Mouse (Mus musculus): ENCODE data around the gene Gria4. TPM values are rescaled to one million over a fixed set of nuclear protein-coding genes. Genes with fewer than 3 reads are reported as not detected.

The Gria4 gene
- total and polyA plus RNA-seq, 2 experiments: 0.02 to 0.09 TPM

DNA sequence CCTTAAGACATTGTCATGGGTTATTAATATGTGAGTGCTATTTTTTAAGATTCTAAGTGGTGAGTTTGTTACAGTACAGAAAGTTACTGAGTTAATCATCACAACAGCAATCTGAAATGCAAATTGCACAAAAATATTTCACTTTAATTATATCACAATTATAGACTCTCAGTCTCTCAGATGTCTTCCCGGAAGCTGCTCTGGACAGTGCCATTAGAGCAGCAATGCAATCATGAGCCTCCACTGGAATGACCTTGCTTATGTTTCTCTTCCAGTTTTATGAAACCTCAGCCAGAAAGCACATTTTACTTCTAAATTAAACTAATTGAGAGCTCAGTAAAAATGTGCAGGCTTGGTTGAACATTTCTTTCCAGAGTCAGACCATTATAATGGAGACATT lies 116.9 kb downstream of the Gria4 start:
- Histone ChIP-seq H3K4me1 (ENCODE audit: control insufficient read depth, insufficient read depth, low read length) (no peaks in the 10 kb centered on the region), H3K36me3 (ENCODE audit: control insufficient read depth, insufficient read depth, low read length) (no peaks in the 10 kb centered on the region), H3K4me3 (ENCODE audit: insufficient read depth, low read depth, low read length) (no peak overlapping the region), H3K79me2 (ENCODE audit: control insufficient read depth, insufficient read depth, low read length) (no peaks in the 10 kb centered on the region), H3K27ac (replicated peaks; ENCODE audit: insufficient read depth, low read depth, low read length) (no peak overlapping the region), H3K9ac (ENCODE audit: low read depth, low read length) (no peak overlapping the region), H3K27me3 (ENCODE audit: control insufficient read depth, insufficient read depth, low read length) (no peaks in the 10 kb centered on the region)
- DNase-seq (ENCODE audit: extremely low read depth, low read depth, low spot score): peak; percentile 3
- TF ChIP-seq POLR2A (IDR thresholded peaks at IDR 0.05; ENCODE audit: extremely low read depth, insufficient read depth, low read length): no peak
- no peak for TF ChIP-seq CTCF (IDR thresholded peaks at IDR 0.05; ENCODE audit: low read depth, low read length)
- 92% methylated on average over 1 of the region's 1 CpGs for WGBS

DNA sequence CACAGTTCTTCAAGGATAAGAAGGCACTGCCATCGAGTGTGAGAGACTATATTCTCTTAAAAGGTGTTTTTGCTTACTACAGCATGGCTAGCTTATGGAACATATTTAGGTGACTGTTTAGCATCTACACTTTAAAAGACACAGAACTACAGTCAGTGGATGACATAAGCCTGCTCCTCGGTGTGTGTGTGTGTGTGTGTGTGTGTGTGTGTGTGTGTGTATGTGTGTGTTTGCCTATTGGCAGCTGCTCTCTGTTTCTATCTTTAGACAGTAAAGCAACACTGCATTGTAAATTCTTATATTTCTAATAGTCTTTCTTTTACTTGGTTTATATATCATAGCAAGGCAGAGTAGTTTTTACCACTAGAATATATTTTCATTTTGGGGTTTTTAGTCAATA lies 130.3 kb downstream of the Gria4 start:
- Histone ChIP-seq H3K27ac (replicated peaks; ENCODE audit: insufficient read depth, low read depth, low read length) (no peak overlapping the region), H3K27me3 (ENCODE audit: control insufficient read depth, insufficient read depth, low read length) (no peaks in the 10 kb centered on the region), H3K9ac (ENCODE audit: low read depth, low read length) (no peak overlapping the region), H3K79me2 (ENCODE audit: control insufficient read depth, insufficient read depth, low read length) (no peaks in the 10 kb centered on the region), H3K4me3 (ENCODE audit: insufficient read depth, low read depth, low read length) (no peak overlapping the region), H3K36me3 (ENCODE audit: control insufficient read depth, insufficient read depth, low read length) (no peaks in the 10 kb centered on the region), H3K4me1 (ENCODE audit: control insufficient read depth, insufficient read depth, low read length) (no peaks in the 10 kb centered on the region)
- no peak for TF ChIP-seq POLR2A (IDR thresholded peaks at IDR 0.05; ENCODE audit: extremely low read depth, insufficient read depth, low read length)
- TF ChIP-seq CTCF (IDR thresholded peaks at IDR 0.05; ENCODE audit: low read depth, low read length): no peak
- DNase-seq (ENCODE audit: extremely low read depth, low read depth, low spot score): no peak
- 39% methylated on average over 2 of the region's 2 CpGs for WGBS

DNA sequence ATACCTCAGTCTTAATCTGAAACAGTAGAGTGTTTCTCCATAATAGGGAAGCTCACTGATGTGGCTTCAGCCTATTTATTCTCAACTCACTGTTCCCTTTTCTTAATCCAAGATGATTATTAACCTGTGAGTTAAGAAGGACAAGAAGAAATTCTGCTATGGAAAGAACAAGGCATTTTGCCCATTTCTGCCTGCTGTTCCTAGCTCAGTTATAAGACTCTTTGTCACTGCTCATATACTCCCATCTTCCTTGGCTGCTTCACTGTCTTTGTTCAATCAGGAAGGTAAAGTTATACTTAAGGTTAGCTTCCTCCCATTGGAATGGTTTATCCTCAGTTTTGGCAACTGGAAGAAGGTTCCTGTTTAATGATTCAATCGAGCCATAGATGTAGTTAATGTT lies 133.6 kb downstream of the Gria4 start:
- DNase-seq (ENCODE audit: extremely low read depth, low read depth, low spot score): no peak
- Histone ChIP-seq H3K4me3 (ENCODE audit: insufficient read depth, low read depth, low read length) (no peak overlapping the region), H3K27me3 (ENCODE audit: control insufficient read depth, insufficient read depth, low read length) (no peaks in the 10 kb centered on the region), H3K9ac (ENCODE audit: low read depth, low read length) (no peak overlapping the region), H3K36me3 (ENCODE audit: control insufficient read depth, insufficient read depth, low read length) (no peaks in the 10 kb centered on the region), H3K79me2 (ENCODE audit: control insufficient read depth, insufficient read depth, low read length) (no peaks in the 10 kb centered on the region), H3K27ac (replicated peaks; ENCODE audit: insufficient read depth, low read depth, low read length) (no peak overlapping the region), H3K4me1 (ENCODE audit: control insufficient read depth, insufficient read depth, low read length) (no peaks in the 10 kb centered on the region)
- TF ChIP-seq CTCF (IDR thresholded peaks at IDR 0.05; ENCODE audit: low read depth, low read length) (no peak), POLR2A (IDR thresholded peaks at IDR 0.05; ENCODE audit: extremely low read depth, insufficient read depth, low read length) (no peak)
- 56% methylated on average over 1 of the region's 1 CpGs for WGBS

DNA sequence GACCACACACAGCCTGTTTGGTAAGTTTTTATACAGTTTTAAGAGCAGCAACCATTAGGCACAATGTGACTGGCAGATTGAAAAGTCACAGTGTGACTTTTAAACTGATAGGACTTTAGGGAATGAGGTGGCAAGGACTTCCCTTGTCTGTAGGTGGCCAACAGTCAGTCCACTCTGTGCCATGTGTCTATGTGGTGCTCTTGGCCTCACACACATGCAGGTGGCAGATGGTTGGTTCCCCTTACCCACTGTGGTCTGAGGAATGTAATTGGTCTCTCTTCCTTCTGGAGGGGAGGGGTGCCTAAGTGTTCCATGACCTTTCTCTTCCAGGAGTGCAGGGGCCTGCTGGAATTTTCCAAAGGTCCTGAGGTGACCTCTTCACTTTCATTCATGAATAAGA lies 137.1 kb downstream of the Gria4 start:
- Histone ChIP-seq H3K9ac (ENCODE audit: low read depth, low read length) (no peak overlapping the region), H3K27ac (replicated peaks; ENCODE audit: insufficient read depth, low read depth, low read length) (no peak overlapping the region), H3K4me3 (ENCODE audit: insufficient read depth, low read depth, low read length) (no peak overlapping the region), H3K79me2 (ENCODE audit: control insufficient read depth, insufficient read depth, low read length) (no peaks in the 10 kb centered on the region), H3K36me3 (ENCODE audit: control insufficient read depth, insufficient read depth, low read length) (no peaks in the 10 kb centered on the region), H3K27me3 (ENCODE audit: control insufficient read depth, insufficient read depth, low read length) (no peaks in the 10 kb centered on the region), H3K4me1 (ENCODE audit: control insufficient read depth, insufficient read depth, low read length) (no peaks in the 10 kb centered on the region)
- TF ChIP-seq POLR2A (IDR thresholded peaks at IDR 0.05; ENCODE audit: extremely low read depth, insufficient read depth, low read length): no peak
- no peak for TF ChIP-seq CTCF (IDR thresholded peaks at IDR 0.05; ENCODE audit: low read depth, low read length)
- DNase-seq (ENCODE audit: extremely low read depth, low read depth, low spot score): no peak

DNA sequence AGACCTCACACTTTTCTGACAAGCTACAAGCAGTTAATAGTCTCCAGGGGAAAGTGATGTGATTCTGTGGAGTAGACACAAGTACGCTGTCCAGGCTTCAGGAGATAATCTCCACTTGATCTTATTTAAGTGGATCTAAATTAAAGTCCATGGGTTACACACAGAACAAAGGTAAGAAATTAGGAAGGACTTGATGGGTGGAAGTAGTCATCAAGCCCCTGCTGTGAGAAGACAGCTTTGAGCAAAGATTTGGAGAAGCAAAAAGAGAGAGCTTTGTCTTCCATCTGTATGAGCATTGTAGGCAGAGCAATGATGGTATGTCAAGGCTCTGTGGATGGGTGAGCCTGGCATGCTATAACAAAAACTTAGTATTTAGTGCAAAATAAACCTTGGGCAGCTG lies 141.7 kb downstream of the Gria4 start:
- Histone ChIP-seq H3K79me2 (ENCODE audit: control insufficient read depth, insufficient read depth, low read length) (no peaks in the 10 kb centered on the region), H3K27me3 (ENCODE audit: control insufficient read depth, insufficient read depth, low read length) (no peaks in the 10 kb centered on the region), H3K4me1 (ENCODE audit: control insufficient read depth, insufficient read depth, low read length) (no peaks in the 10 kb centered on the region), H3K9ac (ENCODE audit: low read depth, low read length) (no peak overlapping the region), H3K27ac (replicated peaks; ENCODE audit: insufficient read depth, low read depth, low read length) (no peak overlapping the region), H3K36me3 (ENCODE audit: control insufficient read depth, insufficient read depth, low read length) (no peaks in the 10 kb centered on the region), H3K4me3 (ENCODE audit: insufficient read depth, low read depth, low read length) (no peak overlapping the region)
- no peak for DNase-seq (ENCODE audit: extremely low read depth, low read depth, low spot score)
- 85% methylated on average over 1 of the region's 1 CpGs for WGBS
- TF ChIP-seq POLR2A (IDR thresholded peaks at IDR 0.05; ENCODE audit: extremely low read depth, insufficient read depth, low read length) (no peak), CTCF (IDR thresholded peaks at IDR 0.05; ENCODE audit: low read depth, low read length) (no peak)

DNA sequence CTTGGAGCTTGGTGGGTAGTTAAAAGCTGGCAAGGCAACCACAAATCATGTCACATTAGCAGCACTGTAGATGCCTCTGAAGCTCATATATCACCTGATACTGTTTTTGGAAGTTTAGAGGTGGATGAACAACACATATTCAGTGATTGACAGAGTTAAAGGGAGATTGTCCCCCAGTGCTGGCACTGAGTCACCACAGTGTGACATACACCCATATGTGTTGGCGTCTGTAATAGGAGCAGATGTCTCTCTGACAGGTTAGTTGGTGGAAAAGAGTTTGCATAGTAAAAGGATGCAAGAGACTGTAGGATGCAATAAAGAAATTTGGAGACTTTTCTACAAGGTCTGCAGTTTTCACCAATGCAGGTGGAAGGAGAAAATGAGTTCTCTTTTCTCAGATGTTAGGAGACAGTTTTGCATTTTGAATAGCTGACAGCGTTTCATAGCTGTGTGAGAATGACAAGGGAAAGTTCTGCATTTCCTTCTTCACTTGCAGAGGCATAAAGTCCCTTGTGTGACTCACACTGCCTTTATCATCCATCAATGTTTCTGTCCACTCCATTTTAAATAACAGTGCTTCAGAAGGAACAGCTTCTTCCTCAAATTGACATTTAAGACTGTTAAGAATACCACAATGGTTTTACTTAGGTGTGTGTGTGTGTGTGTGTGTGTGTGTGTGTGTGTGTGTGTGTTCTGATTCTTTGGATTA lies 156.7 kb downstream of the Gria4 start:
- Histone ChIP-seq H3K27ac (replicated peaks; ENCODE audit: insufficient read depth, low read depth, low read length) (no peak overlapping the region), H3K4me1 (ENCODE audit: control insufficient read depth, insufficient read depth, low read length) (no peaks in the 10 kb centered on the region), H3K27me3 (ENCODE audit: control insufficient read depth, insufficient read depth, low read length) (no peaks in the 10 kb centered on the region), H3K79me2 (ENCODE audit: control insufficient read depth, insufficient read depth, low read length) (no peaks in the 10 kb centered on the region), H3K4me3 (ENCODE audit: insufficient read depth, low read depth, low read length) (no peak overlapping the region), H3K9ac (ENCODE audit: low read depth, low read length) (no peak overlapping the region), H3K36me3 (ENCODE audit: control insufficient read depth, insufficient read depth, low read length) (no peaks in the 10 kb centered on the region)
- WGBS: 65% methylated on average over 2 of the region's 2 CpGs
- DNase-seq (ENCODE audit: extremely low read depth, low read depth, low spot score): no peak
- no peak for TF ChIP-seq CTCF (IDR thresholded peaks at IDR 0.05; ENCODE audit: low read depth, low read length)
- no peak for TF ChIP-seq POLR2A (IDR thresholded peaks at IDR 0.05; ENCODE audit: extremely low read depth, insufficient read depth, low read length)
